8 mouse cellular contexts compared by ENCODE assay signal in genomic region chr1:153898989-153899730, GRCm38 (mm10). TPM values are rescaled to one million over a fixed set of nuclear protein-coding genes. Genes with fewer than 3 reads are reported as not detected.
DNase-seq lines count a peak whose midpoint lies in the region; ATAC-seq and TF ChIP-seq lines count a peak whose summit lies in the region.

No protein-coding gene starts in this region.

- peaks cover 11% of the 10 kb centered on the region; the same call in 1 of the 2 replicates for H3K4me1 ChIP-seq in liver, adult 2 months (ENCODE audit: control insufficient read depth, insufficient read depth, low read length)
- peaks cover 27% of the 10 kb centered on the region for H3K4me1 ChIP-seq in hindbrain, embryonic 16.5 days (ENCODE audit: control insufficient read depth, insufficient read depth, low read depth, low read length)

- ATAC-seq in hindbrain, embryonic 16.5 days = peak; percentile 60

- H3K4me3 ChIP-seq in liver, adult 2 months (ENCODE audit: insufficient read depth, low read depth, low read length) = peak overlapping the region; percentile 88
- H3K4me3 ChIP-seq in hindbrain, embryonic 16.5 days (ENCODE audit: low read length) = peak overlapping the region; percentile 95
- peak overlapping the region; percentile 78 for H3K4me3 ChIP-seq in myocyte

- H3K36me3 ChIP-seq in liver, adult 2 months (ENCODE audit: control insufficient read depth, insufficient read depth, low read length) = peaks cover 16% of the 10 kb centered on the region
- H3K36me3 ChIP-seq in hindbrain, embryonic 16.5 days (ENCODE audit: control insufficient read depth, insufficient read depth, low read length) = peaks cover 8% of the 10 kb centered on the region; the same call in 1 of the 2 replicates
- H3K36me3 ChIP-seq in myocyte (ENCODE audit: control insufficient read depth, insufficient read depth) = peaks cover 5% of the 10 kb centered on the region

- peak overlapping the region; percentile 49 for H3K9ac ChIP-seq in liver, adult 2 months (ENCODE audit: low read depth, low read length)
- H3K9ac ChIP-seq in hindbrain, embryonic 16.5 days (ENCODE audit: low read depth, low read length) = peak overlapping the region; percentile 94

- H3K79me2 ChIP-seq in liver, adult 2 months (ENCODE audit: control insufficient read depth, insufficient read depth, low read length) = peaks cover 16% of the 10 kb centered on the region; the same call in 1 of the 2 replicates
- H3K79me2 ChIP-seq in myocyte (ENCODE audit: control insufficient read depth, insufficient read depth) = peaks cover 7% of the 10 kb centered on the region

- WGBS in liver, adult 2 months = 19% methylated on average over 22 of the region's 22 CpGs
- 15% methylated on average over 22 of the region's 22 CpGs for WGBS in hindbrain, embryonic 16.5 days

- no peak for DNase-seq in liver, adult 2 months (ENCODE audit: extremely low read depth, low read depth, low spot score)
- no peak for DNase-seq in liver
- DNase-seq in cerebellum, adult 9-11 months = peak; percentile 24
- DNase-seq in c-Kit-positive CD71-positive TER-119-positive erythroid progenitor cells, embryonic 14.5 days (ENCODE audit: low spot score) = no peak
- no peak for DNase-seq in frontal cortex, postnatal 36 days (ENCODE audit: low spot score in 2 of 2)
- DNase-seq in ovary, postnatal 36 days (ENCODE audit: low spot score) = no peak

- peak overlapping the region; percentile 83 for H3K4me2 ChIP-seq in hindbrain, embryonic 16.5 days (ENCODE audit: low read length)
- peak overlapping the region; percentile 96 for H3K4me2 ChIP-seq in myocyte (ENCODE audit: low read depth)

- no peak for TF ChIP-seq CTCF in liver, adult 2 months (IDR thresholded peaks at IDR 0.05; ENCODE audit: low read depth, low read length)

- peak overlapping the region; percentile 5 for H3ac ChIP-seq in myocyte (ENCODE audit: control insufficient read depth, insufficient read length)

- H3K27ac ChIP-seq in liver, adult 2 months (replicated peaks; ENCODE audit: insufficient read depth, low read depth, low read length) = peak overlapping the region; percentile 61
- peak overlapping the region; percentile 95 for H3K27ac ChIP-seq in hindbrain, embryonic 16.5 days (ENCODE audit: low read depth, low read length)

- TF ChIP-seq POLR2A in liver, adult 2 months (IDR thresholded peaks at IDR 0.05; ENCODE audit: extremely low read depth, insufficient read depth, low read length) = no peak
- TF ChIP-seq POLR2A in myocyte (IDR thresholded peaks at IDR 0.05; ENCODE audit: insufficient read length, low read depth) = no peak

- H3K27me3 ChIP-seq in liver, adult 2 months (ENCODE audit: control insufficient read depth, insufficient read depth, low read length) = no peaks in the 10 kb centered on the region
- no peaks in the 10 kb centered on the region for H3K27me3 ChIP-seq in hindbrain, embryonic 16.5 days (replicated peaks; ENCODE audit: control insufficient read depth, insufficient read depth, low read length)
- no peaks in the 10 kb centered on the region for H3K27me3 ChIP-seq in myocyte (ENCODE audit: control insufficient read depth, insufficient read depth, insufficient read length)

- no peaks in the 10 kb centered on the region for H3K9me3 ChIP-seq in hindbrain, embryonic 16.5 days (ENCODE audit: control insufficient read depth, low read length)

TF ChIP-seq in myocyte, 11 proteins besides CTCF, POLR2A, EP300 and RAD21:
- TF ChIP-seq MYOG (IDR thresholded peaks at IDR 0.05; ENCODE audit: control insufficient read depth in 1 of 3, insufficient read depth in 1 of 3, insufficient read length in 2 of 3, low read depth in 2 of 3) (no peak), CEBPB (IDR thresholded peaks at IDR 0.05; ENCODE audit: insufficient read depth, poor library complexity, severe bottlenecking) (no peak), MAX (IDR thresholded peaks at IDR 0.05; ENCODE audit: low read depth) (no peak), TCF3 (IDR thresholded peaks at IDR 0.05; ENCODE audit: insufficient read length, low read depth) (no peak), USF1 (IDR thresholded peaks at IDR 0.05; ENCODE audit: low read depth) (no peak), E2F4 (IDR thresholded peaks at IDR 0.05; ENCODE audit: insufficient read depth) (no peak), MYOD1 (IDR thresholded peaks at IDR 0.05; ENCODE audit: control insufficient read depth in 1 of 3, insufficient read length in 2 of 3, low read depth in 2 of 3) (no peak), POLR2AphosphoS2 (IDR thresholded peaks at IDR 0.05; ENCODE audit: insufficient read length, low read depth) (no peak), SRF (IDR thresholded peaks at IDR 0.05; ENCODE audit: control insufficient read depth, insufficient read length, low read depth) (no peak), TCF12 (IDR thresholded peaks at IDR 0.05; ENCODE audit: insufficient read depth, poor library complexity, severe bottlenecking) (no peak), REST (IDR thresholded peaks at IDR 0.05; ENCODE audit: insufficient read depth, insufficient read length) (no peak)

RNA-seq across cellular contexts. Expression of gene Glul, which starts 0.6 kb away (rescaled TPM):
- total RNA-seq in liver, adult 2 months (2014; rRNA removed) = 370 and 719 TPM in 2 replicates
- 620 and 776 TPM in 2 replicates for polyA plus RNA-seq in liver, adult 2 months (2012; rRNA removed)
- 217 and 248 TPM in 2 replicates for polyA plus RNA-seq in hindbrain, embryonic 16.5 days (2015; fragmentation: Nextera tagmentation; extraction: Ambion mirVana)
- polyA plus RNA-seq in myocyte (2012; fragmentation: generic; extraction: Trizol) = 37.6 TPM

RNA-seq across cellular contexts. Expression of gene Teddm2, which starts 0.9 kb away (rescaled TPM):
- total RNA-seq in liver, adult 2 months (2014; rRNA removed) = 0.20 and 0.83 TPM in 2 replicates
- polyA plus RNA-seq in liver, adult 2 months (2012; rRNA removed) = 0.37 and 0.80 TPM in 2 replicates
- polyA plus RNA-seq in hindbrain, embryonic 16.5 days (2015; fragmentation: Nextera tagmentation; extraction: Ambion mirVana) = 1.4 and 1.5 TPM in 2 replicates
- 0.20 TPM for polyA plus RNA-seq in myocyte (2012; fragmentation: generic; extraction: Trizol)

RNA-seq across cellular contexts. Expression of gene Teddm1a, which starts 7.6 kb away (rescaled TPM):
- not detected in 2 replicates for total RNA-seq in liver, adult 2 months (2014; rRNA removed)
- not detected in 2 replicates for polyA plus RNA-seq in liver, adult 2 months (2012; rRNA removed)
- polyA plus RNA-seq in hindbrain, embryonic 16.5 days (2015; fragmentation: Nextera tagmentation; extraction: Ambion mirVana) = not detected in 2 replicates
- not detected for polyA plus RNA-seq in myocyte (2012; fragmentation: generic; extraction: Trizol)

RNA-seq across cellular contexts. Expression of gene Teddm1b, which starts 25.0 kb away (rescaled TPM):
- 0.07 and 0.09 TPM in 2 replicates for total RNA-seq in liver, adult 2 months (2014; rRNA removed)
- 0.10 TPM in 2 replicates for polyA plus RNA-seq in liver, adult 2 months (2012; rRNA removed)
- 0.26 and 0.41 TPM in 2 replicates for polyA plus RNA-seq in hindbrain, embryonic 16.5 days (2015; fragmentation: Nextera tagmentation; extraction: Ambion mirVana)
- polyA plus RNA-seq in myocyte (2012; fragmentation: generic; extraction: Trizol) = 0.01 TPM

RNA-seq across cellular contexts. Expression of gene Rgsl1, which starts 55.2 kb away (rescaled TPM):
- total RNA-seq in liver, adult 2 months (2014; rRNA removed) = 0.09 TPM in 1 of 2 replicates, not detected in the other
- polyA plus RNA-seq in liver, adult 2 months (2012; rRNA removed) = not detected in 2 replicates
- polyA plus RNA-seq in hindbrain, embryonic 16.5 days (2015; fragmentation: Nextera tagmentation; extraction: Ambion mirVana) = 0.17 and 0.19 TPM in 2 replicates
- not detected for polyA plus RNA-seq in myocyte (2012; fragmentation: generic; extraction: Trizol)
